Mouse (Mus musculus): ENCODE results near the gene Ptprt. TPM values are rescaled to one million over a fixed set of nuclear protein-coding genes. Genes with fewer than 3 reads are reported as not detected.

The Ptprt gene
- polyA plus RNA-seq, 1 experiment from 2014 or later: 0.79 TPM

- Histone ChIP-seq H3K9ac (replicated peaks) (no peak overlapping the region), H3K4me1 (ENCODE audit: insufficient read depth) (no peaks in the 10 kb centered on the region), H3K27me3 (ENCODE audit: insufficient read depth, low read length) (no peaks in the 10 kb centered on the region), H3K36me3 (replicated peaks; ENCODE audit: insufficient read depth, low read length) (no peaks in the 10 kb centered on the region), H3K4me3 (ENCODE audit: low read depth, low read length) (no peak overlapping the region), H3K4me2 (ENCODE audit: low read depth, low read length) (no peak overlapping the region), H3K27ac (ENCODE audit: low read depth) (no peak overlapping the region), H3K9me3 (ENCODE audit: low read length) (no peaks in the 10 kb centered on the region)
- ATAC-seq (no peak), DNase-seq (no peak)
- TF ChIP-seq CTCF (IDR thresholded peaks at IDR 0.05; ENCODE audit: low read depth) (no peak), EP300 (IDR thresholded peaks at IDR 0.05; ENCODE audit: low read depth) (no peak)
These were observed 1086.5 kb downstream of the Ptprt start for GRCm38 (mm10) chr2:161574401-161574800.

- Histone ChIP-seq H3K9ac (replicated peaks) (no peak overlapping the region), H3K9me3 (ENCODE audit: low read length) (no peaks in the 10 kb centered on the region), H3K4me1 (ENCODE audit: insufficient read depth) (no peaks in the 10 kb centered on the region), H3K4me2 (ENCODE audit: low read depth, low read length) (no peak overlapping the region), H3K27ac (ENCODE audit: low read depth) (no peak overlapping the region), H3K4me3 (ENCODE audit: low read depth, low read length) (no peak overlapping the region), H3K27me3 (ENCODE audit: insufficient read depth, low read length) (no peaks in the 10 kb centered on the region), H3K36me3 (replicated peaks; ENCODE audit: insufficient read depth, low read length) (no peaks in the 10 kb centered on the region)
- TF ChIP-seq EP300 (IDR thresholded peaks at IDR 0.05; ENCODE audit: low read depth) (no peak), CTCF (IDR thresholded peaks at IDR 0.05; ENCODE audit: low read depth) (no peak)
- no peak for ATAC-seq
- no peak for DNase-seq
These were observed 1088.7 kb downstream of the Ptprt start for GRCm38 (mm10) chr2:161572201-161572600.

GRCm38 (mm10) chr2:161570236-161570995 is 1090.5 kb downstream of the Ptprt start:
- H3K36me3 ChIP-seq (replicated peaks; ENCODE audit: insufficient read depth, low read length): no peaks in the 10 kb centered on the region
- H3K27ac ChIP-seq (ENCODE audit: low read depth): no peak overlapping the region
- H3K4me1 ChIP-seq (ENCODE audit: insufficient read depth): no peaks in the 10 kb centered on the region
- H3K9ac ChIP-seq (replicated peaks): no peak overlapping the region
- WGBS (ENCODE audit: insufficient replicate concordance): 61% methylated on average over 10 of the region's 10 CpGs
- no peak for ATAC-seq
- H3K4me2 ChIP-seq (ENCODE audit: low read depth, low read length): no peak overlapping the region
- H3K4me3 ChIP-seq (ENCODE audit: low read depth, low read length): no peak overlapping the region
- no peaks in the 10 kb centered on the region for H3K9me3 ChIP-seq (ENCODE audit: low read length)
- no peaks in the 10 kb centered on the region for H3K27me3 ChIP-seq (ENCODE audit: insufficient read depth, low read length)
- TF ChIP-seq EP300 (IDR thresholded peaks at IDR 0.05; ENCODE audit: low read depth): no peak
- TF ChIP-seq CTCF (IDR thresholded peaks at IDR 0.05; ENCODE audit: low read depth): no peak
- DNase-seq: no peak

- Histone ChIP-seq H3K4me1 (ENCODE audit: insufficient read depth) (no peaks in the 10 kb centered on the region), H3K27me3 (ENCODE audit: insufficient read depth, low read length) (no peaks in the 10 kb centered on the region), H3K4me2 (ENCODE audit: low read depth, low read length) (no peak overlapping the region), H3K27ac (ENCODE audit: low read depth) (no peak overlapping the region), H3K4me3 (ENCODE audit: low read depth, low read length) (no peak overlapping the region), H3K36me3 (replicated peaks; ENCODE audit: insufficient read depth, low read length) (no peaks in the 10 kb centered on the region), H3K9me3 (ENCODE audit: low read length) (no peaks in the 10 kb centered on the region), H3K9ac (replicated peaks) (no peak overlapping the region)
- no peak for TF ChIP-seq EP300 (IDR thresholded peaks at IDR 0.05; ENCODE audit: low read depth)
- no peak for TF ChIP-seq CTCF (IDR thresholded peaks at IDR 0.05; ENCODE audit: low read depth)
- no peak for ATAC-seq
- DNase-seq: no peak
- 74% methylated on average over 2 of the region's 2 CpGs for WGBS (ENCODE audit: insufficient replicate concordance)
These were observed 1099.4 kb downstream of the Ptprt start for GRCm38 (mm10) chr2:161561502-161561901.

GRCm38 (mm10) chr2:161557874-161558273 is 1103.1 kb downstream of the Ptprt start:
- Histone ChIP-seq H3K27me3 (ENCODE audit: insufficient read depth, low read length) (no peaks in the 10 kb centered on the region), H3K36me3 (replicated peaks; ENCODE audit: insufficient read depth, low read length) (no peaks in the 10 kb centered on the region), H3K4me2 (ENCODE audit: low read depth, low read length) (no peak overlapping the region), H3K9ac (replicated peaks) (no peak overlapping the region), H3K27ac (ENCODE audit: low read depth) (no peak overlapping the region), H3K4me3 (ENCODE audit: low read depth, low read length) (no peak overlapping the region), H3K9me3 (ENCODE audit: low read length) (no peaks in the 10 kb centered on the region), H3K4me1 (ENCODE audit: insufficient read depth) (no peaks in the 10 kb centered on the region)
- TF ChIP-seq EP300 (IDR thresholded peaks at IDR 0.05; ENCODE audit: low read depth) (no peak), CTCF (IDR thresholded peaks at IDR 0.05; ENCODE audit: low read depth) (no peak)
- ATAC-seq: no peak
- no peak for DNase-seq
- 65% methylated on average over 4 of the region's 4 CpGs for WGBS (ENCODE audit: insufficient replicate concordance)

GRCm38 (mm10) chr2:161553651-161554050 is 1107.3 kb downstream of the Ptprt start:
- ATAC-seq: no peak

More at GRCm38 (mm10) chr2:161553651-161554050, 1107.3 kb downstream of the Ptprt start:
- Histone ChIP-seq H3K36me3 (replicated peaks; ENCODE audit: insufficient read depth, low read length) (no peaks in the 10 kb centered on the region), H3K9ac (replicated peaks) (no peak overlapping the region), H3K4me2 (ENCODE audit: low read depth, low read length) (no peak overlapping the region), H3K4me3 (ENCODE audit: low read depth, low read length) (no peak overlapping the region), H3K27ac (ENCODE audit: low read depth) (no peak overlapping the region), H3K27me3 (ENCODE audit: insufficient read depth, low read length) (no peaks in the 10 kb centered on the region), H3K9me3 (ENCODE audit: low read length) (no peaks in the 10 kb centered on the region), H3K4me1 (ENCODE audit: insufficient read depth) (no peaks in the 10 kb centered on the region)
- TF ChIP-seq EP300 (IDR thresholded peaks at IDR 0.05; ENCODE audit: low read depth): no peak
- no peak for TF ChIP-seq CTCF (IDR thresholded peaks at IDR 0.05; ENCODE audit: low read depth)
- no peak for DNase-seq
- WGBS (ENCODE audit: insufficient replicate concordance): 68% methylated on average over 9 of the region's 9 CpGs
